Mouse (Mus musculus) layer of hippocampus, postnatal 36 days (tissue): ENCODE results near the gene Plxdc1. TPM values are rescaled to one million over a fixed set of nuclear protein-coding genes. Genes with fewer than 3 reads are reported as not detected.
"Not testable (repeated sequence)": the region's sequence is repeated elsewhere in the genome, so short reads cannot be mapped to it uniquely, and the experiment has no call there.

Source experiments
- DNase-seq, 2 experiments: peaks; one replicate each; pipeline ENCODE4 v3.0.0; 2022
- total RNA-seq, 2 experiments: library from RNA; stranded (reverse); gene quantifications; 2 replicates each; pipeline ENCODE4 v1.2.3; 2021

The Plxdc1 gene
- total RNA-seq, 2 experiments from 2014 or later = 8.2 to 10.0 TPM

DNA sequence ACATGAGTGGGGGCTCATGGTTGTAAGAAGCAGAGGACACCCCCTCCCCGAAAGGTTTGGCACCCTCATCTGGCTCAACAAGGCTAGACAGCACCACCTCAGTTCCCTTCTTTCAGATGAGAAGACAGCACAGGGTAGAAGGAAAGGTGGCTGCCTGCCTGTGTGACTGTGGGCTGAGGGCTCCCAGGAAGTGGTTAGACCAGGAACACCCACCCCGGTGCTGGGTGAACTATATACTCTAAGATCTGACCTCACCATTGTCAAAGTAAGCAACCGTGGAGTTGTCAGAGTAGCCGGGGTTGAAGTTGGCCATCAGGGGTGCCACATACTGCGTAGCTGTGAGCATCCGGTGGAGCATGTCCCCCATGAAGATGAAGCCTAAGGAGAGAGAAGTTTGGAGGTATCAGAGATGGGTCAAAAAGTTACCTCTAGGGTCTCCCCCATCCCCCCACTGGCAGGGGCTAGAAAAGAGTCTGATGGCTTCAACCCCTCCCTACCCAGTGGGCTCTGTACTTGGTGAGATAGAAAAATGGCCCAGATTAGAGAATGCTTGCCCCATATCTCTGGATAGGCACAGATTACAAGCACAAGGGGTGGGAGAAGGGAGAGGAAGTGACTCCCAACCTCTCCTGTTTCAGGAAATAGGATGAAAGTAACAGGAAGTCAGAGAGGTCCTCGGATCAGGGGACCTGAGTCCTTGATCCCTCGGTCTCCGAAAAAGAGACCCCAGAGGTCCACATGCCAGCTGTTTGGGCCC, 30.9 kb downstream of the Plxdc1 start:
- no peak for DNase-seq

DNA sequence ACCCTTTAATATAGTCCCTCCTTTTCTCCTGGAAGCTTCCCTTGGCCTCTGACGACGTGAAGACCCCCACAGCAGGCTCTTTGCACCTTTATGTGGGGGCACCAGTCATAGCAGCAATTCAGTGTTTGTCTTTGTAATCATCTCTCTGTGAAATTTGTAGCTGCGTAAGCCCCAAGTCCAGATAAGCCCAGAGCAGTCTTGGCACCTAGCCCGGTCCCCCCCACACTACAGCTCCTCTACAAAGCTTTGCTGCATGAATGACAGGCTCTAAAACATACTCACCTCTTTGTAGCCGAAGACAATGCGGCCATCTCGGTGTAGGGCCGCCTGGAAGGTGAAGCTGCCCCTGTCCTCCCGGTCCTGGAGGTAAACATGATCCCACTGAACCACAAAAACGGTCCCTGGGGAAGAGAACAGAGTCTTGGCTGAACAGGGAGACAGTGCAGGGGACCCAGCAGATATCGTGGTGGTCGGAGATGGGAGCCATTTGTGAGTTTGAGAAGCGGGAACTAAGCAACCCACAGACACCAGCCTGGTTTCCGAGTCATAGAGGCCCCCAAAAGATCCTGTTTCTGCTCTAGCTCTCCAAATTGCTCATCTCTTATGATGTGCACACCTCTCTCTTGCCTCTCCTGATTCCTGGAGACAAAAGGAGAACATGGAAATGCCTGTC, 31.6 kb downstream of the Plxdc1 start:
- DNase-seq = no peak

DNA sequence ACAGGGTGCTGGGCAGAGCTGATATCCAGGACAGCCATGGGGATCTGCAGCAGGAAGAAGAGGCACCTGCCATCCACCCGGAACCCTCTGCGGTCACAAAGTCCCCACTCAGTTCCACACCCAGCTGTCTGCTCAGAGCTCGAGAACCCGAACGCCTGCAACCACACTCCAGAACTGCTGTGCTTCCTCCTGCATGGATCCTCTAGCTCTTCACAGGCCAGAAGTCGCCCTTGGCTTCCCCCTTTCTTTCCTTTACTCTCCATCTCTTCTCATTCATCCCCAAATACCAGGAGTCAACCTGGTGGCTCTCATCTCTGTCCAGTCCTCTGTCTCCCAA, 32.3 kb downstream of the Plxdc1 start:
- DNase-seq = no peak

DNA sequence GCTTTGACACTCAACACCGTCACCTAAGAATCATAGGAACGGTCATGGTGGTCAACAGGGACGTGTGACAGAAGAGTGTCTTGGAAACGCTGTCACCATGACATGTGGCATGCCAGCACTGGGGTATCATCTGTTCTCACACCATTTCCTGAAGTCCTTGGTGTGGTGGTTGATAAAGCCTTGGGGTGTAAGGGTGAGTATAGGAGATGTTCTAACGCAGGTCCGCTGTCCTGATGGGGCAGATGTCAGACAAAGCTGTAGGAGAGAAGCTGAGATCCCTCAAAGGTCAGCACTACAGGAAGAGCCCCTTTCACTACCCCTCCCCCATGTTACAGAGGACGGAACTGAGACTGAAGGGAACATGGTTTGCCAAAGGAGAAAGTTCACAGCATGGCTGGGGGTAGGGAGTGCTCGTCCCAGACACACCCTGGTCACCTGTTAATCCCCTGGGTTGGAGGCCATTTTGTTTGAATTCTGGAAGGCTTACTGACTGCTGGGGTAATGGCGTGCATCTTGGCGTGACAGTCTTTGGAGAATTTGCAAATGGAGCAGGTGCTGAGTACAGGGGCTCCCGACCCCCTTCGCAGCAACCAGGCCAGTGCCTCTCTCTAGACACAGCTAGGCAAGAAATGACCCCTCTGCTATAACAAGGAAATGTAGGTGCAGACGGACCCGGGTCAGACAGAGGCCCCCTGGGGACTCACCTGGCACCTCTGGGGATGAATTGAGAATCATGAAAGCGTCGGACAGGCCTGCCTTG, 32.9 kb downstream of the Plxdc1 start:
- DNase-seq = no peak

DNA sequence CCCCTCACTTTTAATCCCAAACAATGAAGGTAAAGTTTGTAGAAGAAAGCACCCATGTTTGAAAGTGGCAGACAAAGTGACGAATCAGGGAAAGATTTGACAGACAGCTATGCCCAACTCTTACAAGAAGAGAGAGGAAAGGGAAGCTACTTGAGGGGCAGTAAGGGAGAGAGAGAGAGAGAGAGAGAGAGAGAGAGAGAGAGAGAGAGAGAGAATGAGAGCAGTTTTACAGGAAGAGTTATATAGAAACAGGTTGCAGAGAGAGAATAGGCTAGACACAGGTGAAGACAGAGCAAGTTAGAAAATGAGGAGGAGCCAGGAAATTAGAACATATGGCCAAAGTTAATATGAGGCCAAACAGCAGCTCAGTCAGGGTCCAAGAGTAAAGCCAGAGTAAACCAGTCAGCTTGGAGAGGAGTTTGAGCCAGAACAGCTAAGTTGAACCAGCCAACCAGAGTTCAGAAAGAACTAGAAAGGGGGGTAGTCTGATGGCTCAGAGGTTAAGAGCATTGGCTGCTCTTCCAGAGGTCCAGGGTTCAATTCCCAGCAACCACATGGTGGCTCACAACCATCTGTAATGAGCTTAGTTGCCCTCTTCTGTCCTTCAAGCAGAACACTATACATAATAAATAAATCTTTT, 33.8 kb downstream of the Plxdc1 start:
- no peak for DNase-seq

DNA sequence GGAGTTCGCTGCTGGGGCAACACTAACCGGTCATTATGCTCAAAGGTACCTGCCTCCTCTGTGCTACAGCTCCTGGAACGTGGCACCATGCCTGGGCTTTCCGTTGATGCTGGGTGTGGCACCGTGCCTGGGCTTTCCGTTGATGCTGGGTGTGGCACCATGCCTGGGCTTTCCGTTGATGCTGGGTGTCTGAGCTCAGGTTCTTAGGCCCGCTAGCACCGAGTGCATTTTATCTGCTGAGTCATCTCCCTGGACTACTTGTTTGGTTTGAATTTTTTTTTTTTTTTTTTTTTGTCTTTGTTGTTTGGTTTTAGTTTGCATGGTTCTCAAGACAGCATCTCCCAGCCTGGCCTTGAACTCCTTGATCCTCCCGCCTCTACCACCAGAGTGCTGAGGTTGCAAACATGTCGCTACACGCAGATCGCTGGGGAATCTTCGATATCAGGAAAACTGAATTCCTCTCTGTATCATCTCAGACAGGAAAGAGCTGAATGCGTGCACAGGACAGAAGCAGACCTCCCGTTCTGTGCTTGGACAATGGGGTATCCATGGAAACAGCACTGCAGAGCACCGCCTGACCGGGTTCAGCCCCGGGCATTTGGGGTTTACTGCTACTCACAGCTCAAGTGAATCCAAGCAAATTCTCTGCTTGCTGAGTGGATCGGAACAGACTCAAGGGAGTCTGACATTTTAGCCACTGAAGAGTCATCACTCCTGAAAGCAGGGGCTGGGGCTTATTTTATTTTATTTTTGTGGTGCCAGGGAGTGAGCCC, 36.4 kb downstream of the Plxdc1 start:
- no peak for DNase-seq

DNA sequence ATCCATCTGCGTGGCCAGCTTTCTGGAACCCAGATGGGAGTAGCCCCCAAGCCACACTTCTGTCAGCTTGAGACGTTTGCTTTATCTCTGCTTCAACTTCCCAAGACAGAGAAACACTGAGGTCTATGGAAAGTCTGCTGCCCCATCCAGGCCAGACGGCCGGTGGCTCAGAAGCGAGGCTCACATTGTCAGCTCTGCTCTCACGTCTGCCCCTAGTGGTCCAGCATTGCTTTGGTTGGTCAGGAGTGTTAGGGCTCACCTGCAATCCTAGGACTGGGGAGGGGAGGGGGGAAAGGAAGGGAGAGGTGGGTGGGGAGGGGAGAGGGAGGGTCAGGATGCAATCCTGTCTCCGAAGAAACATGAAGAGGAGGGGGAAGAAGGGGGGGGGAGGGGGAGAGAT, 38.8 kb downstream of the Plxdc1 start:
- DNase-seq = no peak

DNA sequence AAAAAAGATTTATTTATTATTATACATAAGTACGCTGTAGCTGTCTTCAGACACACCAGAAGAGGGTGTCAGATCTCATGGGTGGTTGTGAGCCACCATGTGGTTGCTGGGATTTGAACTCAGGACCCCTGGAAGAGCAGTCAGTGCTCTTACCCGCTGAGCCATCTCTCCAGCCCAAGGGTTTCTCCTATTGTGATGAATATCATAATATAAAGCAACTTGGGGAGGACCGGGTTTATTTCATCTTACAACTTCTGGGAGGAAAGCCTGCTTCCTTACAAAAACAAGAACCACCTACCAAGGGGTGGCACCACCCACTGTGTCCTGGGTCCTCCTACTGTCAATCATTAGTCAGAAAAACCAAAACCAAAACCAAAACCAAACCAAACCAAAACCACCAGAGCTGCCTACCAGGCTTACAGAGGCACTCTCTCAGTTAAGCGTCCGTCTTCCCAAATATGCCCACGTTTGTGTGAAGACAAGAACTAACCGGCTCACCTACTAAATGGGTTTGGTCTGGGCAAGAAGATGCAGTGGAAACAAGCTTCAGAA, 40.4 kb downstream of the Plxdc1 start:
- not testable (repeated sequence) for DNase-seq

DNA sequence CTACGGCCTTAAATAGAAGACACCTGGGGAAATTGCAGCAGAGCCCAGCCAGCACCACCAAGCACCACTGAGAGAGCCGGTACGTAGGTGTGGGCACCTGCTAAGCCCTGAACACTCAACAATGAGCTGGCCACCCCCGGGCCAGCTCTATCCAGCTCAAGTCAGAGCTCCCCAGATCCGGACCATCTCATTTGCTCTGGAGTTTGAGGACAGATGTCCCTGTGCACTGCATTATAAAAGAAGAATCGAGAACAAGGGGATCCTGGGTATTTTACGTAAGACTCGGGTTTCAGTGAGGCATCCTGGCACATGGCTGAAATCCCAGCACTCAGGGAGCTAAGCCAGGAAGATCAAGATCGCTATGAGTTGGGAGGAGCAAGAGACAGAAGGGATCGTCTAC, 41.2 kb downstream of the Plxdc1 start:
- no peak for DNase-seq

DNA sequence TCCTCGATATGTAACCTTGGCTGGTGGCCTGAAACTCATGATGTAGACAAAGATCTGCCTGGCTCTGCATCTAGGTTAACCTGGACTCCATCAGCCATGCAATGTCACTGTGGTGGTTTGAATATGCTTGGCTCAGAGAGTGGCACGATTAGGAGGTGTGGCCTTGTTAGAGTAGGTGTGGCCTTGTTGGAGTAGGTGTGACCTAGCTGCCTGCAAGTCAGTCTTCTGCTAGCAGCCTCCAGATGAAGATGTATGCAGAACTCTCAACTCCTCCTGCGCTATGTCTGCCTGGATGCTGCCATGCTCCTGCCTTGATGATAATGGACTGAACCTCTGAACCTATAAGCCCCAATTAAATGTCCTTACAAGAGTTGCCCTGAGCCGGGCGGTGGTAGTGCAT, 43.0 kb downstream of the Plxdc1 start:
- DNase-seq = no peak

DNA sequence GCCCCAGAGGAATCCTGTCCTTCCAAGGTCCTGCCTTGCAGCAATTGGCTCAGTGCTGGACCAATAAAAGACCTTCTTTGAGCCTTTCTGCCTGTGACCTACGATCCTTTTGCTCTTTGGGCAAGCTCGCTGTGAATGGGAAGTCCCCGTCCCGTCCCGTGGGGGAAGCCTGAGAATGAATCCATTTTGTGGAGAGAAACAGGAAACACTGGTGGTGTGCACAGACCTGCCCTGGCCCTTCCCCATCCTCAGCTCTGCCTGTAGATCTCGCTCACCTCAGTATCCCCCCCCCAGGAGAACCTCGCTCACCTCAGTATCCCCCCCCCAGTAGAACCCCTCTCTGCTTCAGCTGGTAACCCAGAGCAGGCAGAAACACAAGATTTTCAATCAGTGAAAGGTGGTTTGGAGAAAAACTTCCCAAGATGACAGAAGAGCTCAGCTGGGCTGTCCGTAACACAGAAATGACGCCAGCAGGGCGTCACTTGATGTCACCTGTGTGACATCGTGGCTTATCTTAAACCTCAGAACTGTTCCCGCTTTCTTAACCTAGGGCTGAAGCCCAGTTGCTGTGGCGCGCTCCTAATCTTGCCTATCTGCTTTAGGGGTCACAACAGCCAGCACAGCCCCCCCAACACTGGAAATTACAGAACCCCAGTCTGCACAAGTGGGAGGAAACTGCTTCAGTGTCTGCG, 43.7 kb downstream of the Plxdc1 start:
- no peak for DNase-seq

DNA sequence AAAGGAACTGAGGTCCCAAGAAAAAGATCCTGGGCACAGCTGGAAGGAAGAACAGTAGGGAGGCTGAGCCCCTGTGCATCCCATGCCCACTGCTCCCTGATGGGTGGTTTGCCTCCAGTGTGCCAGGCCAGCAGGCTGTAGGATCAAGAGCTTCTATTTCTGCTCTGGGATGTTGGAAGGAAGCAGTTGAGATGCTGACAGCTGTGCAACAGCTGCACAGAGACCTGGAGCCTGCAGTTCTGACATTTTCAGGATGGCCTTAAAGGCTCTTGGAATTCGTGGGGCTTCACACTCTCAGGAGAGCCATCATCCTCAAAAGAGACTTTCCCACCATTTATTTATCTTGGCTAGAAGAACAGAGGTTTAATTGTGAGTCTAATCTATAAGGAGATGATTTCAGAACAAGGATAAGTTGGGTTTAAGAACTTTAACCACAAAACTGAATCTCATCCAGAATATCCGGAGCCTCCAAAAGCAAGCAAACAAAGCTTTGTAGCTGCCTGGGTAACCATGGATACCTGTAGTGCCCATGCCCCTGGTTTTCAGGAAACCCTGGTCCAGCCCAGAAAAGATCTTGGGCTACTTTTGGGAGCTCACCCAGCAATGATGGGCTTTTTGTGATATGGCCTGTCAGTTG, 48.7 kb downstream of the Plxdc1 start:
- no peak for DNase-seq

DNA sequence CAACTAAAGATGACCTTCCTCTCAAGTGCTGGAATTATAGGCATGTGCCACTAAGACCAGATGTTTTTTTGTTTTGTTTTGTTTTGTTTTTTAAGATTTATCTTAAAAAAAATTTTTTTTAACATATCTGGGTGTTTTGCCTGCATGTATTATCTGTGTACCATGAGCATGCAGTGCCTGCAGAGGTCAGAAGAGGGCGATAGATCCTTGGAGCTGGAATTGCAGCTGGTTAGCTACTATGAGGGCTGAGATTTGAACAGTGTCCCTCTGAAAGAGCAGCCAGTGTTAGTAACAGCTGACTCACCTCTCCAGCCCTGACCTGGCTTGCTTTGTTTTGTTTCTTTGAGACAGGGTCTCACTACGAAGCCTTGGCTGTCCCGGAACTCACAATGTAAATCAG, 49.5 kb downstream of the Plxdc1 start:
- DNase-seq = no peak

DNA sequence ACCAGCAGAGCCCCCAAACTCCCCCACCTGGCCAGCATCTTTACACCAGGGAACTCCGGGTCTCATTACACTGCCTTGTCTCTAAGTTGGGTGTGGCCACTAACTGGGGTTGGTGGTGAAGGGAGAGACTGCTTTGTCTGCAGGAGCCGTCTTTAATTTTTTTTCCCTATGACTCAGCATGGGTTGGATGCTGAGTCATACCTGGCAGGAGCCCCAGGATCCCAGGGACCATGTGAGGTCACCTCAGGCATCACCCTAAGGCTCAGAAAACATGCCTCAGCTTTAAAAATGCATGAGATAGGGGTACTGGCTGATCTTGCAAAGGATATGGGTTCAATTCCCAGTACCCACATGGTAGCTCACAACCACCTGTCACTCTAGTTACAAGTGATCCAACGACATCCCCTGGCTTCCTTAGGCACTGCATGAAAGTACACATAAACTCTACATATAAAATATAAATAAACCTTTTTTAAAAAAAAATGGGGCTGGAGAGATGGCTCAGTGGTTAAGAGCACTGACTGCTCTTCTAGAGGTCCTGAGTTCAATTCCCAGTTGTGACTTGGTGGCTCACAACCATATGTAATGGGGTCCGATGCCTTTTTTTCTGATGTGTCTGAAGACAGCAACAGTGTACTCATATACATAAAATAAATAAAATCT, 50.2 kb downstream of the Plxdc1 start:
- DNase-seq = no peak

DNA sequence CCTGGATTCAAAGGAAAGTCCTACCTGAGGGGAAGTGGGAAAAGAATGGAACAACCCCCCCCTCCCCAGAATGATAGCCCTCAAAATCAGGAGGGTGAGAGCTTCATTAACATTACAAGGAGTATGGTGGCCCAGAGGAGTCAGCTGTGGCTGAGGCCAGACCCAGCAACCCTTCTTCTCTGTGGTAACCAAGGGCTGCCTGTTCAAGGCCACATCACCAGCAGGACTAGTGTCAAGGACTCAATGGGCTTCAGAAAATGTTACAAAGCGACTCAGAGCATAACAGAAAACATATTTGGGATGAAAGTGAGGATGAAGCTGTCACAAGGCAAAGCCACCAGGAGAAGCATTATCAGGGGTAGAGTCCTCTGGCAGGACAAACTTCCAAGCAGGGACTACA, 52.7 kb downstream of the Plxdc1 start:
- DNase-seq = no peak

DNA sequence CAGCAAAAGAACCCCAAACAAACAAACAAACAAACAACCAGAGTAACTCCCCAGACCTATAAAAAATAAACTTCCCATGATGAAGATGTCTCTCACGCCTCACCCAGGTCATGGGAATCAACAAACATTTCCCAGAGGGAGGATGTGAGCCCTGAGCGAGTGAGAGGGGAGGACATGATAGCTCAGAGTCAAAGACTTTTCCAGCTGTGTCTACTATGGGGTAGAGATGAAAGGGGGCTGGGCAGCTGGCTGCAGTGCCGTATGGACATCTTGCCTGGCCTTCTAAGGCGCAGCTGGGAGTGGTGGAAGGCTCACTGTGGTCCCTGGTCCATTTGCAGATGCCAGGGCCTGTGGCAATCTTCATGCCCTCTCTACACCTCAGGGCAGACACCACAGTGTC, 57.3 kb downstream of the Plxdc1 start:
- DNase-seq = no peak

DNA sequence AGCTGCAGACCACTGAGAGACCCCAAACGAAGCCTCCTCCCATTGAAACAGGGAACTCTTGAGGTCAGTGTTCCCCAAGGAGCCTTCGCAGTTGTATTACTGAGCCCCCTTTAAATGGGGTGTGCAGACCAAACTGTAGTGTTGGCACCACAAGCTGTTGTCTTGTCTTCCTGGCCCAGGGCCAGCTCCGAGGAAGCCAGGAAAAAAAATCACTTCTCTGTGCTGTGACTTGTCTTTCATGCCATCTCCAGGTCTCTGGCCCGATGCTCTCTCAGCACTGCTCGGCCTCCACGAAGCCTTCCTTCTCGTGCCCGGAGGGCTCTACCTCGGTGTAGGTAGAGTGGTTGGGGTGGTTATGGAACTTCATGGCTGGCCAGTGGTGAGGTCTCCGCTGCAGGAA, 62.0 kb downstream of the Plxdc1 start:
- DNase-seq = no peak

DNA sequence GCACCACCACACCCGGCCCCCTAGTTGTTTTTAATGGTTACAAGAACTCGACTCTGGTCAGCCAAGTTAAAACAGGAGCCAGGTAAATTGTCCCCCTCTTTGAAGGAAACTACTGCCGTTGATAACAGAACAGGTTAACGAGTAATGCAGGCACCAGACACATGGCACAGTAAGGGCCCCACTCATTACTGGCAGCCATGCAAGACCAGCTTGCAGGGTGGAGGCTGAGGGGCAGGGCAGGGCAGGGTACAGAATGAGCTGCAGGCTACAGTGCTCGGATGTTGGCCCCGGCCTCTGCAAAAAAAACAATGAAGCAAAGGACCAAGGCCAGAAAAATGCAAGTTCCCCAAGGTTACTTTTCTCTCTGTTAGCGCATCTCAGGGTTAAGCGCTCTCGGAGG, 62.6 kb downstream of the Plxdc1 start:
- no peak for DNase-seq

DNA sequence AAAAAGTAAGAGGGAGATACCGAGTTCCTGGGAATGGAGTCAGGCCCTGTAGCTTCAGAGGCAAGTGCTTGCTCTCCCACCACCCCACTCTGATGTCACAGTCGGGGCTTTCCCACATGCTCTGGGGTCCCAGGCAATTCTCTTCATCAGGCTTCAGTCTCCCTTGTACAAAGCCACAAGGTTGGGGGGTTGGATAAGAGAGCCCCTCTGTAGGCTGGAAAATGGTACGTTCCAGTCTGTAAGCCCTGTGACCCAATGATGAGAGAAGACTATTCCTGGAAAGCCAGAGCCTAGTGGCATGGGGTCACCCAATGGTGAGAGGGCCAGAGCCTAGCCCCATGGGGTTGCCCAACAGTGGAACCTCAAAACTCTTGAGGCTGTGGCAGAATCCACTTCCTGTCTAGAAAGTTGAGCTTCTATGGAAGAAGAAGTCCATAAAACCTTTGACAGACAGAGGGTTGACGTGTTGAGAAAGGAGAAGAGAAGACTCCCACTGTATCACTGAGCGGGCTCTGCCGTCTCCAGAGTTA, 70.2 kb downstream of the Plxdc1 start:
- no peak for DNase-seq

DNA sequence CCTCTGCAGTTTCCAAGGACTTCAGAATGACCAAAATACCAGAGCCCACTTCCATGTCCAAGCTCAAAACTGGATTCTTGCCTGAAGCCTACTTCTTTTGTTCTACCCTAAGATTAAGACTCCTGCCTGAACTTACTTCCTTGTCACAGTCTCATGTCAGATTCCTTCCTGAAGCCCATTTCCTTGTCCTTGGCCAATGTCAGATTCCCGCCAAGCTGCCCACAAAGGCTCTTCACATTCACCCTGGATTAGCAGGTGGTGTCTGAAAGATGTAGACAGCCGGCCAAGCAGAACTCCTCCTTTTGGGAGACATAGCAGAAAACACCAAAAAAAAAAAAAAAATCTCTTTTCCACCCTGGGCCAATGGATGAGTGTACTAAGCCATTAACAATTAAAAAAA, 70.8 kb downstream of the Plxdc1 start:
- DNase-seq = no peak
